Mouse (Mus musculus) brown adipose tissue, adult 24 weeks (tissue): ENCODE measurements around the gene Mif. TPM values are rescaled to one million over a fixed set of nuclear protein-coding genes. Genes with fewer than 3 reads are reported as not detected.
"Not testable (repeated sequence)": the region's sequence is repeated elsewhere in the genome, so short reads cannot be mapped to it uniquely, and the experiment has no call there.

Source experiments
- H3K27ac ChIP-seq: fragments of 200-500 bp; replicated peaks from 2 replicates; pipeline ENCODE4 v1.5.1; 2012; ENCODE audit warnings: low read depth, mild to moderate bottlenecking, low read length
- H3K4me1 ChIP-seq: fragments of 200-500 bp; 2 replicates; pipeline ENCODE4 v1.6.1; 2012; ENCODE audit warnings: low read length, mixed read lengths; ENCODE audit not compliant: control insufficient read depth, insufficient read depth, insufficient read length
- H3K4me3 ChIP-seq: fragments of 200-500 bp; 2 replicates; pipeline ENCODE4 v1.5.1; 2012; ENCODE audit warnings: low read depth, mild to moderate bottlenecking, low read length, moderate library complexity; ENCODE audit not compliant: insufficient read depth
- polyA plus RNA-seq: library from polyadenylated mRNA; stranded (reverse); fragments of >200 nt; gene quantifications from 2 replicates; pipeline ENCODE4 v1.2.4, GENCODE M21; 2012; ENCODE audit not compliant: missing spikeins, insufficient read depth, insufficient read length

Mif gene
- polyA plus RNA-seq, result 129 and 141 TPM in 2 replicates

DNA sequence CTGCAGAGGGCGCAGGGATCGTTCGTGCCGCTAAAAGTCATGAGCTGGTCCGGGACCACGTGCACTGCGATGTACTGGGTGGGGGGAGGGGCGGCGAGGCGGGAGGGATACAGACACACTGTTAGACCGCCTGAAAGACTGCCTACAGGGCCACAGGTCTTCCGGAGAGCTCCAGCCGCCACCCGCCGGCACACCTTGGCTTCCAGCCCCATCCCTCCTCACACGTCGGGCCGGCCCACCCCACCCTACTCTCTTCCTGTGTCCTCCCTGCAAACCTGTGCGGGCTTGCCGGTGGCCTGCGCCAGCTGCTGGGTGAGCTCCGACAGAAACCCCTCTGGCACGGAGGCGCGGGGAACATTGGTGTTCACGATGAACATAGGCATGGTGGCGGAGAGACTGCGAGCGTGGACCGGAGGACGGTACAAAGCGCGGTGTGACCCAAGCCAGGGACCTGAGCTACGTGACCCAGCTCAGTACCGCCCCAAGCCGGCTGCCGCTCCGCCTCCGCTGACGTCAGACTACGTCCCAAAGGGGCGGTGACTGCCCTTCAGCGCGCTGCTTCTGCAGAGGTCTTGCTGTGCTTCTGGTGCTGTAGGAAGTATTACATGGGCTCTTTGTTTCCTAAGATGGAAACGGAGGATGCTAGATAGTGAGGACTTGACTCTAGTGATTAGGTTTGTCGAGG, at the start of gene Mif:
TSS of gene Mif (minus strand) at position 455 of the 685 bp plus-strand sequence.
- not testable (repeated sequence) for H3K4me1 ChIP-seq
- H3K27ac ChIP-seq, result peak within 1 kb of the TSS; percentile 25; the same call in 1 of the 2 replicates
- H3K4me3 ChIP-seq, result peak within 1 kb of the TSS; percentile 72

DNA sequence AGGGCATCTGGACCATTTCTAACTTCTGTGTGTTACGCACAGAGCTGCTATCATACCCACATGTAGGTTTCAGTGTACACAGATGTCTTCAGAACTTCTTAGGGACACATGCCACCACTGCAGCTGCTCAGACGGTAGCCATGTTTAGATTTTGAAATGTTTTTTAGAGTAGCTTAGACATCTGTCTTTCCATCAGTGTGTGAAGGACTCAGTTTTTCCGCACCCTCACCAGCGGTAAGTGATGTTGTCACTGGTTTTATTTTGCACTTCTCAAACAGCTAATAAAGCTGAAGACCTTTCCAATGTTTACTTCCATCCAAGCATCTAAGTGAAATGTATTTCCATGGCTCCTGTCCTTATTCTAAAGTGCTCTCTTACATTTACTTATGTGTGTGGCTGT, 46.8 kb upstream of the Mif start:
- Histone ChIP-seq H3K4me1 (no peaks in the 10 kb centered on the region), H3K27ac (no peak overlapping the region), H3K4me3 (no peak overlapping the region)

DNA sequence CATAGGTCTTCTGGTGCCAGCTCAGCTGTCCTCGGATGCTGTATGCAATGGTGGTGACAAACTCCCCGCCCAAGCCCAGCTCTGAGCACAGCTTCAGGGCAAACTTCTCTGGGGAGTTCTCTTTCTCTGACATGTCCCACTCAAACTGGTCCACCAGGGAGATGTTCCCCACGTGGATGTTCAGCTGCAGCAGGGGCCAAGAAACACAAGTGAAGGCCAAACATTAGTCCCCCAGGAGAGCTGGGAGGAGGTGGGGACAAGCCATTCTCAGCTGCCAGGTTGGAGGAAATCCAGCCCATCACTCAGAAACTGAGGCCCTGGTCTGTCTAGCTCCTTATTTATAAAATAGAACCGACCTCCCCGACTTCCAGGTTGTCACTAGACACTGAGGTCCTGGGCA, 44.4 kb upstream of the Mif start:
- Histone ChIP-seq H3K27ac (no peak overlapping the region), H3K4me1 (peaks cover 6% of the 10 kb centered on the region), H3K4me3 (no peak overlapping the region)

DNA sequence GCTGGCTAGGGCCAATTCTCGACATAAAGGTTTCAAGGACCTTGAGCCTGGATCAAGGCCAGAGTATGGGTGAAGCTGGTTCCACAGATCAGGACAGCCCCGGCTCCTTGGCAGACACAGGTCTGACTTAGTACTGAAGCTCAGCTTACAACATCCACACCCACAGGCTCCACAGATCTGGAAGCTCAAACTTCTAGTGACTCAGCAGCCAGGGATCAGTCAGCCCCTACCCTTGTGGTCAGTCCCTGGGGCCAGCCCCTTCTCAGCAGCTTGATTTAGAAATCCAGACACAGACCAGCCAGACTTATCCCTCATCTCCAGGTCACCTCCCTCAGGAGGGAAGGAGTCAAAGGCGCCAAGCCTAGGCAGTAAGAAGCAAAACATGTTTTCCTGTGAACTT, 38.8 kb upstream of the Mif start:
- Histone ChIP-seq H3K27ac (peak overlapping the region; percentile 83), H3K4me1 (peaks cover 19% of the 10 kb centered on the region), H3K4me3 (no peak overlapping the region)

DNA sequence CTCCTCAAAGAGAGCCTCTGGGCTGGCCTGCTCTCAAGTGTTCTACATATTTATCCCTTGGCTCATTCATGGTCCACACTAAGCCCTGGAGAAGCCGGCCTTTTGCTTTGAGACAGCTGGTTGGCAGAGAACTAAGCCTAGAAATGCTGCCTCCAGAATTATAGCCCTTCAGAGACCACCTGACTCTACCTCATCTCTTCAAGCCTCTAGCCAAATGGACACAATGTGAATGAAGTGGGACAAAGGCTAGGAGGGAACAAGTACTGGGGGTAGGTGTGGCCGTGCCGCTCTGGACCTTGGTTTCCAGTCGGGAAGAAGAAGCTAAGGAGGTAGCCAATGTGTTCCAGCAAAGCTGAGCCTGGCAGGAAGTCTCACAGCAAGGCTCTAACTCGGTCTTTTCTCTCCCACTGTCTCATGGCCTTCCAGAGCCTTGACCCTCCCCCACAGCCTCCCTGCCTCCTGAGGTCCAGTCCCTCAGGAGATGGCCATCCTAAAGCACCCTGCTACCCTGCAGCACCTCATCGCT, 38.1 kb upstream of the Mif start:
- peaks cover 19% of the 10 kb centered on the region for H3K4me1 ChIP-seq
- H3K27ac ChIP-seq, result peak overlapping the region; percentile 83
- no peak overlapping the region for H3K4me3 ChIP-seq

DNA sequence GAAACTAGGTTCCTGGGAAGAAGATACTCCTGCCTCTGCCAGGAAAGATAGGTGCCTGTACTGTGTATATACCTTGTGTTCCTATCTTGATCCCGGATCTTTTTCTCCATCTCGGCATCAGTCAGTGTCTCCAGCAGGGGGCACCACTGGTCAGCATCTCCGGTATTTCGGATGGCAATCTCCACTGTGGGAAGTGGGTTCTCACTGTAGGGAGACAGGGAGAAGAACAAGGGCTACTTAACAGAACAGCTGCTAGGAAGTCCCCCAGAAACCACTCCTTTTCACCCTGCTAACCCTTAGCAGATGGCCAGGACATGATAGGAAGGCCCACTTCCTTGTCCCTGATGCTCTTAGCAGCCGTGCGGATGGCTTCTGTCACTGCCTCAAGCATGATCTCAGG, 37.3 kb upstream of the Mif start:
- Histone ChIP-seq H3K27ac (peak overlapping the region; percentile 83; the same call in 1 of the 2 replicates), H3K4me3 (no peak overlapping the region), H3K4me1 (peaks cover 19% of the 10 kb centered on the region)

DNA sequence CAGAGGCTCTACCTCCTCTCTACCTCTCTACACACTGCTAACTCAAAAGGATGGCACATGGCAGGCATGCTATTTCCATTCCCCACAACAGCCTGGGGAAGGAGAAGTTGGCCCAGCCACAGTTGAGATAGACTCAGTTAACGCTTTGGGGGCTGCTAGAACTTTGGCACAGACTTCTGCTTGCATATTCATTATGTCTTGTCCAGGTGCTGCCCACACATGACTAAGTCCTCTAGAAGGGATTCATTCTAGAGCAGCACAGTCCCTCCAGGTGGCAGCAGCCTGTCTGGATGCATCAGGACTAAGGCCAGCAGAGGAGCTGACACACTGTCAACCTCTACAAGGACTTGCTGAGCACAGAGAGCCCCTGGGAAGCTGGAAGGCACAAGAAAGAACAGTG, 36.2 kb upstream of the Mif start:
- Histone ChIP-seq H3K27ac (no peak overlapping the region), H3K4me1 (peaks cover 16% of the 10 kb centered on the region), H3K4me3 (no peak overlapping the region)

DNA sequence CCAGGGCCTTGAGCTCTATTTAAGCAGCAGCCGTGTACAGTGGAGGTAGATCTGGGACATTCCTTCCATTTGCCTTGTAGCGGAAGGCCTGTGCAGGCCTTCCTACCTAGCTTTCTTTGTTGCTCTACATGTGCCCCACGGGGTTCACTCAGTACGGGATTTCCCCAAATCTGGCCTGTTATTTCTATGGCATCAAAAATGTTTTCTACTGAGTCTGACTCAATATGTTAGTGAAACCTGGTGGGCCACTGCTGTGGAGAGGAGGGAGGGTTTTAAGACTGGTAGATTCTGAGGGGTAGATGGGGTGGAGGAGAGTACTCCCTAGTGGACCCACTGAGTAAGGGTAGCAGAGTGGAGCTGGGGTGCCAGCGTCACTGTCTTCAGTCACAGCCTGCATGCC, 35.7 kb upstream of the Mif start:
- H3K4me1 ChIP-seq, result peaks cover 16% of the 10 kb centered on the region
- H3K4me3 ChIP-seq, result no peak overlapping the region
- H3K27ac ChIP-seq, result no peak overlapping the region

DNA sequence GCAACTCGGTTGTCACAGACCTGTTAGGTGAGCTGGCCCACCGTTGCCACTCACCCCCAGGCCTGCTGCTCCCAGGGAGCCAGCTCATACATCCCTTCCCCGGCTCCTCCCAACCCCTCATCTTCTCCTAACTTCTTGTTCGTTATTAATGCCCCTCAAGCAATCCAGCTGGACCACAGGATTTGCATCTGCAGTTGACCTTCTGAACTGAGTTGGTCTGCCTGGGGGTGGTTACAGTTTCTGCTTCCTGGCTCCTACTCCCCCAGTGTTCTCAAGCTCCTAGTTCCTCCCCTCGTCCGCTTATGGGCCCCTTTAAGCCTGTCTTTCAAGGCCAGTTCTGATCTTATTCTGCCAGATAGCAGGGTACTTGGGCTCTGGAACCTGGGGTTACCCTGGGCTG, 34.6 kb upstream of the Mif start:
- Histone ChIP-seq H3K4me1 (peaks cover 15% of the 10 kb centered on the region), H3K27ac (no peak overlapping the region), H3K4me3 (no peak overlapping the region)

DNA sequence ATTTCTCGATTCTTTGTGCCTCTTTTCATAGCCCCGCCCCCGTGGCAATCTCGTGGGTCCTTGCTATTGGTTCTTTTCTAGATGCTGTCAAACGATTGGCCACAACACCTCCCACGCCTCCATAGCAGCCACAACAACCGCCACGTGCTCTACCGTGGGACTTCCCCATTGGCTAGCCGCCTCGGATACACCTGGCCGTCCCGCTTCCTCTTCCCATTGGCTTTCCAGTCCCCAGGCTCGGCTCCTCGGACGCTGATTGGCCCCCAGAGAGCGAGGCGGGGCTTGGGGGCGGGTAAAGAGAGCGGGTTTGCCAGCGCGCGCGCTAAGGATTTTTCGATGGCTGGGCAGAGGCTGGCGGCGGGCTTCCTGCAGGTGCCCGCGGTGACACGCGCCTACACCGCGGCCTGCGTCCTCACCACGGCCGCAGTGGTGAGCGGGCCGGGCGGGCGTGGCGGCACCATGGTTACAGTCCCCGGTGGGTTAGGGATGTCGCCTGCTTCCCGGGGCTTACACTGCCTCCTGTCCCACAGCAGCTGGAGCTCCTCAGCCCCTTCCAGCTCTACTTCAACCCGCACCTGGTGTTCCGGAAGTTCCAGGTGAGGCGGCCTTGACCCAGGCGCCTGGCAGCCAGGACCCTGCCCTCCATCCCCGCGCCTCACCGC, 33.2 kb upstream of the Mif start, which contains the start of gene Derl3:
TSS of gene Derl3 (plus strand) at position 325 of the 662 bp plus-strand sequence.
- peaks cover 7% of the 10 kb centered on the region; the same call in 1 of the 2 replicates for H3K4me1 ChIP-seq
- no peak within 1 kb of the TSS for H3K27ac ChIP-seq
- H3K4me3 ChIP-seq, result peak within 1 kb of the TSS; percentile 45

DNA sequence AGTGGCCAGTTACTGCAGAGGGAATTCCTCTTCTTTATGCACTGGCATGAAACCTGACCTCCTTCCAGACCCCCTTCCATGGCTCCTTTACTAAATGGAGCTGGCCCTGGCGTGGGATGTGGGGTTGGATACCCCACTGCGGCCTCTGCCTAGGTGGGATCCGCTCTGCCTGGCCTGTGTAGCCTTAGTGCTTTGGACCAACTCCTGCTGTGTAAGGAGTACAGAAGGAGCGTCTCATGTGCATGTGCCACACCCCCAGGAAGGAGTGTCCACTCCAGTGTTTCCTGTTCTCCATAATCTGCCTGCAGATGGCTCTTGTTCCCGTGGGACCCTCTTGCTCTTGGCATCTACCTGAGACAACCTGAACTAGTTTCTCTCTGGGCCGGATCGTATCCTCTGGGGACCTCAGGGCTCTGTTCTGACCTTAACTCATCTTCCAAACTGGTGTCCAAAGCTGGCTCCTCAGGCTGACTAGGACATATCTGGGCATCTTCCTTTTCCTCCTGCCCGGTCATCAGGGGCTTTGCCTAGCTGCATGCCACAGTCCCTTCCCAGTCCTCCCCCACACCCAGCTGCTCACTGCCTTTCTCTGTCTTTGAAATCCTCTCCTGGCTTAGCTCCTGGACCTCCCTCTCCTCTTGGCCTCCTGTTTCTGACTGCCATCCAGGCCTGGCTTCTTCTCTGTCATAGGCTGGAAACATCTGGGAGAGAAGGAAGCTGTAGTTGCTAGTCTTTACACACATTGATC, 29.5 kb upstream of the Mif start:
- no peaks in the 10 kb centered on the region for H3K4me1 ChIP-seq
- H3K27ac ChIP-seq, result no peak overlapping the region
- no peak overlapping the region for H3K4me3 ChIP-seq

DNA sequence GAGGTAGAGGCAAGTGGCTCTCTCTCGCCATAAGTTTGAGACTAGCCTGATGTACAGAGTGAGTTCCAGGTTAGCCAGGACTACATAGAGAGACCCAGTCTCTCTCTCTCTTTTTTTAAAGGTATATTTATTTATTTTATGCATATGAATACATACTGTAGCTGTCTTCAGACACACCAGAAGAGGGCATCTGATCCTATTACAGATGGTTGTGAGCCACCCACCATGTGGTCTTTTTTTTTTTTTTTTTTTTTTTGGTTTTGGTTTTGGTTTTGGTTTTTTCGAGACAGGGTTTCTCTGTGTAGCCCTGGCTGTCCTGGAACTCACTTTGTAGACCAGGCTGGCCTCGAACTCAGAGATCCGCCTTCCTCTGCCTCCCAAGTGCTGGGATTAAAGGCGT, 27.5 kb upstream of the Mif start:
- not testable (repeated sequence) for H3K4me3 ChIP-seq, H3K27ac ChIP-seq, H3K4me1 ChIP-seq

DNA sequence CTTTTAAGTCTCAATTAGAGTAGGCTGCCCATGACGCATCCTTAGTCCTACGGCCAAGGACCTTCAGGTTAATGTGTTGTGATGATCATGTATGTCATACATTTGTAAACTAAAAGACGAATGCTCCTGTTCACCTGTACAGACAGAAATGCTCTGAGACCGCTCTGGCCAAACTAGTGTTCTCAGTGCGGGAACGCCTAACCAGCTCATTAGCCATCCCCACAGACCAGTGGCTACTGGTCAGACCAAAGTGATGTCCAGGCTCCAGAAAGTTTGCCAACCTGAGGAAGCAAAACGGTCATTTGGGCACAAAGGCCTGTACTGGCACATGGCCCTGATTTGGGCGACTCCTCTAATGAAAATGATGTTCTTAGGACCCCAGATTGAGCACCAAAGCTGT, 24.7 kb upstream of the Mif start:
- Histone ChIP-seq H3K27ac (no peak overlapping the region), H3K4me3 (no peak overlapping the region), H3K4me1 (no peaks in the 10 kb centered on the region)

DNA sequence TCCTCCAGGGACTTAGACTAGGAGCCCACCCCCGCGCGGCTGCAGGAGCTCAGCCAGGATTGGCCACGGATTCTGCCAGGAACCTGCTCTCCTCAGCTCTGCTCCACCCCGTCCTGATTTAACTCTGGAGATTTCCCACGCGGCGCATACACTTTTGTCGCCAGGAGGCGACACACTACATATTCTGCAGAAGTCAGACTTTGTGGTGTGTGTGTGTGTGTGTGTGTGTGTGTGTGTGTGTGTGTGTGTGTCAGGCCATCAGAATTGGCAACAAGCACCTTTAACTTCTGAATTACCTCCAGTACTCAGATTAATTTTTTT, 23.2 kb upstream of the Mif start:
- no peak overlapping the region for H3K27ac ChIP-seq
- H3K4me3 ChIP-seq, result no peak overlapping the region; the same call in 1 of the 2 replicates

DNA sequence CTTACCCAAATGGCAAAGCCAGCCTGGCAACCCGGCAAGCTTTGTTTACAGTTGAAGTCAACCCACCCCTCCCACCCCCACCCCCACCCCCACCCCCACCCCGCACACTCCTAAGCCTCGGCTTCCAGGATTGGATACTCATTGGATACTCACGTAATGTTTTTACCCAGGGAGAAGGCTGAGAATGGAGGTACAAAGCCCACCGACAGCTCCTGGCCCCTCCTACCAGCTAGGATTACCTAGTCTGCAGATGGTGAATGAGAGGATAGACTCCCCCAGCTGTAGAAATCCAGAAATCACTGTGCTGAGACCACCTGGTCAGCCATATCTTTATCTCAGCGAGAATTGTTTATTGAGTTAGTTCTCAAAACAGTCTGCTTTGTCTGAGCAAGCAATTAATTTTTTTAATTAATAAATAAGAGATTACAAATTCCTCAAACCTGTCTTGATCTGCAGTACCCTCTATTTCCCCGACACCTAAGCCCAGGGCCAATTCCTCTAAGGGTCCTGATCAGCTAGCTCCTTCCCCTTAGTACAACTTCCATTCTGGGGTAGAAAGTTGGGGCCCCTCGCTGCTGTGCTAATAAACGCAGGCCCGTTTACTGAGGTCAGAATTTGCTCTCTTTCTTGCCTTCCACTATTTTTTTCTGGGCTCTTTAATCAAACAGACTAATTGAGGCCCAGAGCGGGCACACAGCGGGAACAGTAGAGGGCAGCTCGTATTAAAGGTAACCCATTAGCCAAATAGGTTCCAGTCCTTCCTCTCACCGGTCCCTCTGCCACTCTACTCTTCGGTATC, 22.6 kb upstream of the Mif start:
- no peak overlapping the region; the same call in 1 of the 2 replicates for H3K4me3 ChIP-seq

More for the DNA sequence above, 23.2 kb upstream of the Mif start:
- no peaks in the 10 kb centered on the region for H3K4me1 ChIP-seq

More for the DNA sequence above, 22.6 kb upstream of the Mif start:
- H3K4me1 ChIP-seq, result no peaks in the 10 kb centered on the region
- H3K27ac ChIP-seq, result no peak overlapping the region
